Mouse (Mus musculus): ENCODE data around the gene Kbtbd2.

The Kbtbd2 gene

DNA sequence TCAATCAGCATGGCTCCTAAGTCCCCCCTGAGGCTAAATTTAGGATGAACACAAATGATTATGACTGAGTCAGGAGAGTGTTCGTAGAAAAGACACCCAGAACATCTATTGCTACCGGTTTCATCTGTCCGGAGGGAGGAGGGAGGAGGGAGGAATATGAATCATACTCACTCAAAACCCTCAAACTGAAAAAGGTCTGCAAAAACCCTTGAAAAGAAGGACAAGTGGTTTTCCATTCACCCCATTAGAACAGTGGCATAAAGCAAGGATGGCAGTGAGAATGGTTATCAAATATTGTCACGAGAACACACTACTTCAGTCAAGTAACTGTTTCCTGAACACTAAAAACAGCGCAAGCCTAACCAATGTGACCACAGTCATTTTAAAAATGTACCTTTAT lies 12.5 kb downstream of the Kbtbd2 start:
- no peak for DNase-seq (ENCODE audit: low spot score)

- DNase-seq (ENCODE audit: low spot score) = no peak
Measured at GRCm38 (mm10) chr6:56783561-56784272, 13.9 kb downstream of the Kbtbd2 start.

DNA sequence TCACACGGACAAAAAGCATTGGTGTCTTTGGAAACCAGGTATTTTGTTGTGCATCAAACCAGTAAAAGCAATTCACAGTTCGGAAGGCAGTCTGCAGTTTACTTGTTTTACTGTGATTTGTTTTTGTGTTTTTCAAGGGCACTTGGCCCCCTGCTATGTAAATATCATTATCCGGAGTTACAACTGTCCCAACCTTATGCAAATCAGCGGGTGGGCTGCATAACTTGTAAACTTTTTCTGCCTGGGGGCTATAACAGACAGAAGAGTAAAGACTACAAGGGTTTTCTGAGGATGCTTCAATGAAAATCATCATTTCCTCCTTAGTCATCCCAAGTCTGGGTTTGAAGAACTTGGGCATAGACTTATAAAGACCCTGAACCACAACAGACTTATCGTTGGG lies 18.0 kb downstream of the Kbtbd2 start:
- no peak for DNase-seq (ENCODE audit: low spot score)

DNA sequence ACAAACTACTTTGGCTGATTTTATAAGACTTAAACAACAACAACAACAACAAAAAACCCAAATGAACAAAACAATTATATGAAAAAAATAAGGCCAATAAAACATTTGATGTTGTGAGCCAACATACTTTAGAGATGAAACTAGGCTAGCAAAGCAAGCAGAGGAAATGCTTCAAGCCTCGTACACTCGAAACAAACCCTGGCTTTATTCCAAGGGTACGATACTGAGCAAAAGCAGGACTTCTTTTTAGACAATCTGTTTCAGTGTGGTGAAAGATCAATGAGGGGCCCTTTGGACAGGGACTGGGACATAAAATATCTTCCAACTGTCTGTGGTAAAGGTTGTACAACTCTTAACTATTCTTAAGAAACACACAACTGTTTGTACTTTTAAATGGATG lies 21.8 kb downstream of the Kbtbd2 start:
- no peak for DNase-seq (ENCODE audit: low spot score)

DNA sequence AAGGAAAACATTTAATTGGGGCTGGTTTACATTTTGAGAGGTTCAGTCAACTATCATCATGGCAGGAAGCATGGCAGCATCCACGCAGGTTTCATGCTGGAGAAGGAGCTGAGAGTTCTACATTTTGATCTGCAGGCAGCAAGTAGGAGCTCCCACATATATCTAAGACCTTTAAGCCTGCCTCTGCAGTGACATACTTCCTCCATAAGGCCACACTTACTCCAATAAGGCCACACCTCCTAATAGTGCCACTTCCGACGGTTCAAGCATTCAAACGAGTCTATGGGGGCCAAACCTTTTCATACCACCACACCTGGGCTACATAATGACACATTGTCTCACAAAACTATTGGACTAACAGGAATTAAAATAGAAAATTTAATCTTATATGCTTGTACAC lies 31.9 kb downstream of the Kbtbd2 start:
- no peak for DNase-seq (ENCODE audit: low spot score)

- DNase-seq (ENCODE audit: low spot score) = no peak
Measured at GRCm38 (mm10) chr6:56765265-56765664, 32.3 kb downstream of the Kbtbd2 start.

GRCm38 (mm10) chr6:56759324-56759723 lies 38.3 kb downstream of the Kbtbd2 start:
- no peak for DNase-seq (ENCODE audit: low spot score)

DNA sequence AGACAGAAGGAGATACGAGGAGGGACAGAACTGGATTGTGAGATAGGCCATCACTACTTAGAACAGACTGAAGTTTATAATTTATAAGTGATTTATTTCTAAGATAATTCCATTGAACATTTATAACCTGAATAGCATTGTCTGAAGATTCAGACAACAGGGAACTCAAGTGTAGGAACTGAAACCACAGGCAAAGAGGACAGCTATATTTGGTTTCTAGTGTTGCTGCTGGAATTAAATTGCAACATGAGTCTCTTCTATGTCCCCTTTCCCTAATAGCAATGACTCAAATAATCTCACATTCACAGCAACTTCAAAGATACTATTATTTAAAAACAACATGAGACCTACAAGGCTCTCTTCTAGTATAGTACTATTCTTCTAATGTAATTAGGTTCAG lies 41.5 kb downstream of the Kbtbd2 start:
- DNase-seq (ENCODE audit: low spot score) = no peak

DNA sequence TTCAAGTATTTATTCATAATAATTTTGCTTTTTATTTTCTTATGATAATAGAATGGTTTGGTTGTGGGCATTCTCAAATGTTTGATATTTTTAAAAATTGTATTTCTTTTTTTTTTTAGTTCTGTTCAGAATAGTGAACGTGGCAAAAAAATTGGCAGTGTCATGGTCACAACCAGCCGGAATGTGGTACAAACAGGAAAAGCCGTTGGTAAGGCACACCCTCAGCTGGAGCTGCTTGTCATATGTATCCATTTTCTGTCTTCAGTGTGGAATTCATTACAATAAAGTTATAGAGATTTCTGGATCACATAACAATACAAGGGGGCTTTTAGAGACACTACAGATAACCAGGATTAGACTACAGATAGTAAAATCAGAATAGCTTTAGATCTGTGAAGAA lies 43.9 kb downstream of the Kbtbd2 start:
- no peak for DNase-seq (ENCODE audit: low spot score)

DNA sequence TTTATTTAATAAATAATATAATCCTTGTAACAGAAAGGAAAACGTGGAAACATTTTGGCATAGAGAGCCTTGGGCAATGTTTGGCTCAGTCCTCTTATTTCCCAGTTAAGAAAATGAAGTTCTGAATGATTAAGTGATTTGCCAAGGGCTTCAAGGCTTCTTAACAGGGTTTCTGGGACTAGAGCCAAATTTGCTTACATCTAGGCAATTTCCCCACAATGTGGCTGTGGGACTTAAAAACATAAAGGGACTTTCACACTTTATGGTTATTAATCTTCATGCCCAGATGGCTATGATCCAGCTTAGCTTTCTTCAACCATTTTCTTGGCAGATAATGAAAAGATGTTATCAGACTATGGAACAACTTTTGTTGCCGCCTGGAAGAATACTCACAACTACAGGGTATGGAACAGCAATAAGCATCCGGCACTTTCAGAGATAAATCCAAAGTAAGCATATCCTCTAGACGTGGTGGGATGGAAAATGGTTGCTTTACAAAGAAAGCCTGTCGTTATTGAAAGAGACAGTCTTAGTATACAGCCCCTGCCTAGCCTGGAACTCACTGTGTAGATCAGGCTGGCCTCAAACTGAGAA lies 51.6 kb downstream of the Kbtbd2 start:
- DNase-seq (ENCODE audit: low spot score) = no peak

GRCm38 (mm10) chr6:56732545-56732944 lies 65.1 kb downstream of the Kbtbd2 start:
- no peak for DNase-seq (ENCODE audit: low spot score)

Data from T-cell, adult 2 months (primary cell).